9 mouse cellular contexts compared by ENCODE assay signal in genomic region chr16:23897486-23897885, GRCm38 (mm10). TPM values are rescaled to one million over a fixed set of nuclear protein-coding genes. Genes with fewer than 3 reads are reported as not detected.
DNase-seq lines count a peak whose midpoint lies in the region; ATAC-seq and TF ChIP-seq lines count a peak whose summit lies in the region.
"Had no signal": no experiment of that assay in that cellular context is flagged by ENCODE, and none has a peak within 500 bp of the region (broad histone marks: within the 10 kb centered on the region; RNA-seq: fewer than 3 reads in every experiment).

No protein-coding gene starts in this region.

- H3K27me3 ChIP-seq in forebrain, embryonic 13.5 days, result peaks cover 6% of the 10 kb centered on the region
- peaks cover 2% of the 10 kb centered on the region; the same call in 1 of the 2 replicates for H3K27me3 ChIP-seq in forebrain, embryonic 11.5 days (ENCODE audit: control insufficient read depth, insufficient read depth, low read length)
- peaks cover 12% of the 10 kb centered on the region; the same call in 1 of the 2 replicates for H3K27me3 ChIP-seq in lung, embryonic 15.5 days
- H3K27me3 ChIP-seq in hindbrain, embryonic 10.5 days (ENCODE audit: insufficient read depth, poor library complexity, severe bottlenecking), result peaks cover 16% of the 10 kb centered on the region
- H3K27me3 ChIP-seq in myocyte (ENCODE audit: control insufficient read depth, insufficient read depth, insufficient read length), result no peaks in the 10 kb centered on the region

- no peak for ATAC-seq in forebrain, embryonic 13.5 days
- no peak for ATAC-seq in forebrain, embryonic 11.5 days (replicated peaks; ENCODE audit: low FRiP score)
- ATAC-seq in lung, embryonic 15.5 days (ENCODE audit: borderline replicate concordance, extremely low read depth, low FRiP score, low TSS enrichment), result no peak

- H3K4me3 ChIP-seq in forebrain, embryonic 13.5 days, result no peak overlapping the region
- H3K4me3 ChIP-seq in forebrain, embryonic 11.5 days (ENCODE audit: low read depth, low read length), result no peak overlapping the region
- H3K4me3 ChIP-seq in lung, embryonic 15.5 days, result no peak overlapping the region
- 0 out of 2 replicates have a peak overlapping the region, but pooled peaks have one; percentile 39 for H3K4me3 ChIP-seq in hindbrain, embryonic 10.5 days
- peak overlapping the region; percentile 13 for H3K4me3 ChIP-seq in myocyte

- peak overlapping the region; percentile 55; the same call in 1 of the 2 replicates for H3K9ac ChIP-seq in forebrain, embryonic 13.5 days
- no peak overlapping the region for H3K9ac ChIP-seq in forebrain, embryonic 11.5 days (ENCODE audit: low read length)
- no peak overlapping the region for H3K9ac ChIP-seq in lung, embryonic 15.5 days

- no peaks in the 10 kb centered on the region for H3K36me3 ChIP-seq in forebrain, embryonic 13.5 days (ENCODE audit: poor library complexity, severe bottlenecking)
- H3K36me3 ChIP-seq in forebrain, embryonic 11.5 days (ENCODE audit: control insufficient read depth, insufficient read depth, low read length), result no peaks in the 10 kb centered on the region
- H3K36me3 ChIP-seq in lung, embryonic 15.5 days, result no peaks in the 10 kb centered on the region
- no peaks in the 10 kb centered on the region for H3K36me3 ChIP-seq in hindbrain, embryonic 10.5 days
- no peaks in the 10 kb centered on the region for H3K36me3 ChIP-seq in myocyte (ENCODE audit: control insufficient read depth, insufficient read depth)

- 48% methylated on average over 5 of the region's 5 CpGs for whole genome bisulfite sequencing in forebrain, embryonic 13.5 days
- WGBS in forebrain, embryonic 11.5 days, result 59% methylated on average over 5 of the region's 5 CpGs
- WGBS in lung, embryonic 15.5 days, result 61% methylated on average over 5 of the region's 5 CpGs
- 68% methylated on average over 5 of the region's 5 CpGs for WGBS in hindbrain, embryonic 10.5 days

- no peaks in the 10 kb centered on the region for H3K79me2 ChIP-seq in myocyte (ENCODE audit: control insufficient read depth, insufficient read depth)

- H3K9me3 ChIP-seq in forebrain, embryonic 13.5 days (replicated peaks), result no peaks in the 10 kb centered on the region
- H3K9me3 ChIP-seq in forebrain, embryonic 11.5 days (ENCODE audit: control insufficient read depth, low read length), result no peaks in the 10 kb centered on the region
- no peaks in the 10 kb centered on the region for H3K9me3 ChIP-seq in lung, embryonic 15.5 days
- H3K9me3 ChIP-seq in hindbrain, embryonic 10.5 days, result no peaks in the 10 kb centered on the region

- no peak for TF ChIP-seq POLR2A in myocyte (IDR thresholded peaks at IDR 0.05; ENCODE audit: insufficient read length, low read depth)

- peak overlapping the region; percentile 62 for H3K4me2 ChIP-seq in forebrain, embryonic 13.5 days
- H3K4me2 ChIP-seq in forebrain, embryonic 11.5 days (ENCODE audit: low read depth, low read length, severe bottlenecking), result no peak overlapping the region; the same call in 1 of the 2 replicates
- 0 out of 2 replicates have a peak overlapping the region, but pooled peaks have one; percentile 42 for H3K4me2 ChIP-seq in lung, embryonic 15.5 days
- peak overlapping the region; percentile 85 for H3K4me2 ChIP-seq in myocyte (ENCODE audit: low read depth)

- no peak for DNase-seq in forebrain, embryonic 11.5 days (ENCODE audit: low spot score)
- no peak for DNase-seq in lung, postnatal 10 days
- DNase-seq in hindbrain, embryonic 10.5 days (ENCODE audit: low spot score), result no peak
- DNase-seq in spleen, adult 18-20 months, result no peak
- DNase-seq in left cerebral cortex, adult 11 months (ENCODE audit: low spot score), result no peak

- H3K4me1 ChIP-seq in forebrain, embryonic 13.5 days, result peaks cover 8% of the 10 kb centered on the region
- H3K4me1 ChIP-seq in forebrain, embryonic 11.5 days (replicated peaks; ENCODE audit: control insufficient read depth, insufficient read depth, low read length), result peaks cover 2% of the 10 kb centered on the region; the same call in 1 of the 2 replicates
- peaks cover 11% of the 10 kb centered on the region; the same call in 1 of the 2 replicates for H3K4me1 ChIP-seq in lung, embryonic 15.5 days
- peaks cover 21% of the 10 kb centered on the region for H3K4me1 ChIP-seq in hindbrain, embryonic 10.5 days (replicated peaks)

- no peak overlapping the region for H3K27ac ChIP-seq in forebrain, embryonic 13.5 days
- H3K27ac ChIP-seq in forebrain, embryonic 11.5 days (ENCODE audit: low read depth, low read length), result no peak overlapping the region
- no peak overlapping the region for H3K27ac ChIP-seq in lung, embryonic 15.5 days
- no peak overlapping the region for H3K27ac ChIP-seq in hindbrain, embryonic 10.5 days

- H3ac ChIP-seq in myocyte (ENCODE audit: control insufficient read depth, insufficient read length), result no peak overlapping the region

TF ChIP-seq in myocyte, 11 proteins besides CTCF, POLR2A, EP300 and RAD21:
- TF ChIP-seq TCF12 (IDR thresholded peaks at IDR 0.05; ENCODE audit: insufficient read depth, poor library complexity, severe bottlenecking), result no peak
- TF ChIP-seq REST (IDR thresholded peaks at IDR 0.05; ENCODE audit: insufficient read depth, insufficient read length), result no peak
- no peak for TF ChIP-seq SRF (IDR thresholded peaks at IDR 0.05; ENCODE audit: control insufficient read depth, insufficient read length, low read depth)
- TF ChIP-seq CEBPB (IDR thresholded peaks at IDR 0.05; ENCODE audit: insufficient read depth, poor library complexity, severe bottlenecking), result no peak
- no peak for TF ChIP-seq TCF3 (IDR thresholded peaks at IDR 0.05; ENCODE audit: insufficient read length, low read depth)
- no peak for TF ChIP-seq USF1 (IDR thresholded peaks at IDR 0.05; ENCODE audit: low read depth)
- no peak for TF ChIP-seq MYOD1 (IDR thresholded peaks at IDR 0.05; ENCODE audit: control insufficient read depth in 1 of 3, insufficient read length in 2 of 3, low read depth in 2 of 3)
- no peak for TF ChIP-seq POLR2AphosphoS2 (IDR thresholded peaks at IDR 0.05; ENCODE audit: insufficient read length, low read depth)
- TF ChIP-seq MYOG (IDR thresholded peaks at IDR 0.05; ENCODE audit: control insufficient read depth in 1 of 3, insufficient read depth in 1 of 3, insufficient read length in 2 of 3, low read depth in 2 of 3), result no peak
- no peak for TF ChIP-seq E2F4 (IDR thresholded peaks at IDR 0.05; ENCODE audit: insufficient read depth)
- TF ChIP-seq MAX (IDR thresholded peaks at IDR 0.05; ENCODE audit: low read depth), result no peak

RNA-seq across cellular contexts. Expression of gene Sst, which starts 6.7 kb away (rescaled TPM):
- 143 and 203 TPM in 2 replicates for polyA plus RNA-seq in forebrain, embryonic 13.5 days (2015; fragmentation: Nextera tagmentation; extraction: Ambion mirVana)
- 5.7 and 9.4 TPM in 2 replicates for polyA plus RNA-seq in forebrain, embryonic 11.5 days (2014; fragmentation: Nextera tagmentation; extraction: Ambion mirVana)
- polyA plus RNA-seq in lung, embryonic 15.5 days (2015; fragmentation: Nextera tagmentation; extraction: Ambion mirVana), result 0.57 TPM in 1 of 2 replicates, not detected in the other
- 101 and 111 TPM in 2 replicates for polyA plus RNA-seq in hindbrain, embryonic 10.5 days (2016; fragmentation: Nextera tagmentation; extraction: Ambion mirVana)
- not detected for polyA plus RNA-seq in myocyte (2012; fragmentation: generic; extraction: Trizol)

RNA-seq across cellular contexts. Expression of gene Rtp2, which starts 34.7 kb away (rescaled TPM):
- polyA plus RNA-seq in forebrain, embryonic 13.5 days (2015; fragmentation: Nextera tagmentation; extraction: Ambion mirVana), result not detected in 2 replicates
- not detected in 2 replicates for polyA plus RNA-seq in forebrain, embryonic 11.5 days (2014; fragmentation: Nextera tagmentation; extraction: Ambion mirVana)
- polyA plus RNA-seq in lung, embryonic 15.5 days (2015; fragmentation: Nextera tagmentation; extraction: Ambion mirVana), result not detected in 2 replicates
- polyA plus RNA-seq in hindbrain, embryonic 10.5 days (2016; fragmentation: Nextera tagmentation; extraction: Ambion mirVana), result not detected in 2 replicates
- polyA plus RNA-seq in myocyte (2012; fragmentation: generic; extraction: Trizol), result 0.01 TPM
- polyA plus RNA-seq: embryonic facial prominence, embryonic 11.5 days had no signal

Comparison
In these comparisons a context has a peak if more than half of its experiments do, and no peak if none do; other contexts are left out.
1. H3K4me3 ChIP-seq: peak in hindbrain, embryonic 10.5 days (single experiment) and myocyte (single experiment); none in forebrain, embryonic 13.5 days (single experiment), forebrain, embryonic 11.5 days (single experiment) and lung, embryonic 15.5 days (single experiment).